Mouse (Mus musculus) midbrain, embryonic 13.5 days (tissue): ENCODE results near the gene Gm5478. TPM values are rescaled to one million over a fixed set of nuclear protein-coding genes. Genes with fewer than 3 reads are reported as not detected.
"Not testable (repeated sequence)": the region's sequence is repeated elsewhere in the genome, so short reads cannot be mapped to it uniquely, and the experiment has no call there.

Source experiments
- ATAC-seq: fragments of 200-750 bp; cut with Nextera tagmentation; 2 replicates; pipeline ENCODE4 v1.8.0; 2017; ENCODE audit warnings: mild to moderate bottlenecking, moderate TSS enrichment, moderate library complexity
- H3K27ac ChIP-seq: fragments of 300-500 bp; sonication (generic); 2 replicates; pipeline ENCODE4 v1.5.1; 2015; ENCODE audit warnings: inconsistent platforms, mild to moderate bottlenecking, moderate library complexity
- H3K27me3 ChIP-seq: fragments of 300-500 bp; sonication (generic); 2 replicates; pipeline ENCODE4 v1.6.1; 2015; ENCODE audit warnings: mild to moderate bottlenecking, inconsistent platforms
- H3K36me3 ChIP-seq: fragments of 300-500 bp; sonication (generic); 2 replicates; pipeline ENCODE4 v1.6.1; 2015; ENCODE audit warnings: mild to moderate bottlenecking, inconsistent platforms
- H3K4me1 ChIP-seq: fragments of 300-500 bp; sonication (generic); replicated peaks from 2 replicates; pipeline ENCODE4 v1.6.1; 2015; ENCODE audit warnings: inconsistent platforms
- H3K4me2 ChIP-seq: fragments of 300-500 bp; sonication (generic); replicated peaks from 2 replicates; pipeline ENCODE4 v1.6.1; 2015; ENCODE audit warnings: moderate library complexity, mild to moderate bottlenecking, inconsistent platforms
- H3K4me3 ChIP-seq: fragments of 300-500 bp; sonication (generic); replicated peaks from 2 replicates; pipeline ENCODE4 v1.5.1; 2015; ENCODE audit warnings: mild to moderate bottlenecking, inconsistent platforms
- H3K9ac ChIP-seq: fragments of 300-500 bp; sonication (generic); replicated peaks from 2 replicates; pipeline ENCODE4 v1.6.1; 2015; ENCODE audit warnings: mild to moderate bottlenecking, inconsistent platforms
- H3K9me3 ChIP-seq: fragments of 300-500 bp; sonication (generic); 2 replicates; pipeline ENCODE4 v1.6.1; 2016; ENCODE audit warnings: mild to moderate bottlenecking, inconsistent platforms
- WGBS: fragments of 180-500 bp; shearing (Covaris S2); methylation state at CpG from one replicate; pipeline ENCODE4 v1.1.7; 2015; 5-methylcytosine and 5-hydroxymethylcytosine counted together
- microRNA-seq: library from miRNA; unstranded; fragments of <30 nt; microRNA quantifications from one replicate; pipeline ENCODE4, GENCODE M21; 2016
- polyA plus RNA-seq: library from polyadenylated mRNA; unstranded; fragments of >200 nt; fragmentation: Nextera tagmentation; extraction: Ambion mirVana; gene quantifications from 2 replicates; pipeline ENCODE4 v1.2.1, GENCODE M21; 2015

The Gm5478 gene
- polyA plus RNA-seq: not detected in 2 replicates

GRCm38 (mm10) chr15:101647280-101647679 lies at the start of gene Gm5478:
Gm5478 (minus strand) TSS chr15:101647380.
- H3K4me3 ChIP-seq: no peak within 1 kb of the TSS

GRCm38 (mm10) chr15:101694207-101694606 lies 47.0 kb upstream of the Gm5478 start, which contains the start of gene Krt6a:
Krt6a (minus strand) TSS chr15:101694307.
- H3K9ac ChIP-seq: no peak within 1 kb of the TSS
- no peaks in the 10 kb centered on the region for H3K36me3 ChIP-seq
- ATAC-seq: no peak
- H3K9me3 ChIP-seq: no peaks in the 10 kb centered on the region
- 82% methylated on average over 5 of the region's 5 CpGs for WGBS
- H3K27ac ChIP-seq: no peak within 1 kb of the TSS
- H3K4me1 ChIP-seq: no peaks in the 10 kb centered on the region
- H3K4me2 ChIP-seq: no peak within 1 kb of the TSS
- no peak within 1 kb of the TSS for H3K4me3 ChIP-seq
- H3K27me3 ChIP-seq: no peaks in the 10 kb centered on the region

More at GRCm38 (mm10) chr15:101647280-101647679, at the start of gene Gm5478:
- ATAC-seq: no peak
- no peaks in the 10 kb centered on the region for H3K36me3 ChIP-seq
- H3K27me3 ChIP-seq: no peaks in the 10 kb centered on the region
- H3K4me1 ChIP-seq: no peaks in the 10 kb centered on the region
- no peak within 1 kb of the TSS for H3K4me2 ChIP-seq
- no peaks in the 10 kb centered on the region for H3K9me3 ChIP-seq
- 79% methylated on average over 3 of the region's 3 CpGs for WGBS
- H3K27ac ChIP-seq: no peak within 1 kb of the TSS
- no peak within 1 kb of the TSS for H3K9ac ChIP-seq

- not testable (repeated sequence) for H3K36me3 ChIP-seq, H3K9me3 ChIP-seq, H3K9ac ChIP-seq, H3K27ac ChIP-seq, H3K4me1 ChIP-seq, H3K4me2 ChIP-seq, H3K4me3 ChIP-seq, H3K27me3 ChIP-seq, ATAC-seq
- WGBS: 86% methylated on average over 5 of the region's 5 CpGs
Observed at GRCm38 (mm10) chr15:101690460-101690859, 43.3 kb upstream of the Gm5478 start.

- Histone ChIP-seq H3K9ac (no peak overlapping the region), H3K27me3 (no peaks in the 10 kb centered on the region), H3K4me3 (no peak overlapping the region), H3K9me3 (no peaks in the 10 kb centered on the region), H3K4me1 (no peaks in the 10 kb centered on the region), H3K36me3 (no peaks in the 10 kb centered on the region), H3K27ac (no peak overlapping the region), H3K4me2 (no peak overlapping the region)
- no peak for ATAC-seq
- WGBS: 71% methylated on average over 2 of the region's 2 CpGs
Observed at GRCm38 (mm10) chr15:101688161-101688560, 41.0 kb upstream of the Gm5478 start.

GRCm38 (mm10) chr15:101680187-101680586 lies 33.0 kb upstream of the Gm5478 start, which contains the start of gene Krt6b:
Krt6b (minus strand) TSS chr15:101680287.
- Histone ChIP-seq H3K36me3 (no peaks in the 10 kb centered on the region), H3K27me3 (no peaks in the 10 kb centered on the region), H3K27ac (no peak within 1 kb of the TSS), H3K4me2 (no peak within 1 kb of the TSS), H3K4me3 (no peak within 1 kb of the TSS), H3K4me1 (no peaks in the 10 kb centered on the region), H3K9ac (no peak within 1 kb of the TSS), H3K9me3 (no peaks in the 10 kb centered on the region)
- WGBS: 85% methylated on average over 2 of the region's 2 CpGs
- no peak for ATAC-seq

GRCm38 (mm10) chr15:101675978-101676377 lies 28.8 kb upstream of the Gm5478 start:
- H3K4me1 ChIP-seq: no peaks in the 10 kb centered on the region
- no peak overlapping the region for H3K4me3 ChIP-seq
- no peaks in the 10 kb centered on the region for H3K36me3 ChIP-seq
- WGBS: 92% methylated on average over 1 of the region's 1 CpGs
- H3K4me2 ChIP-seq: no peak overlapping the region
- no peaks in the 10 kb centered on the region for H3K27me3 ChIP-seq
- no peak overlapping the region for H3K9ac ChIP-seq
- no peaks in the 10 kb centered on the region for H3K9me3 ChIP-seq
- H3K27ac ChIP-seq: no peak overlapping the region
- ATAC-seq: no peak

GRCm38 (mm10) chr15:101652736-101653265 lies 5.6 kb upstream of the Gm5478 start:
- WGBS: 90% methylated on average over 5 of the region's 5 CpGs
- no peak for ATAC-seq

GRCm38 (mm10) chr15:101627884-101628283 lies 19.3 kb downstream of the Gm5478 start, which contains the start of gene Gm5414:
Gm5414 (minus strand) TSS chr15:101628188.
- H3K36me3 ChIP-seq: no peaks in the 10 kb centered on the region
- no peak within 1 kb of the TSS for H3K27ac ChIP-seq
- H3K9me3 ChIP-seq: no peaks in the 10 kb centered on the region
- 79% methylated on average over 2 of the region's 2 CpGs for WGBS
- no peak for ATAC-seq
- no peaks in the 10 kb centered on the region for H3K4me1 ChIP-seq
- no peak within 1 kb of the TSS for H3K9ac ChIP-seq
- no peak within 1 kb of the TSS for H3K4me2 ChIP-seq
- H3K27me3 ChIP-seq: no peaks in the 10 kb centered on the region
- no peak within 1 kb of the TSS for H3K4me3 ChIP-seq

More at GRCm38 (mm10) chr15:101652736-101653265, 5.6 kb upstream of the Gm5478 start:
- no peak overlapping the region for H3K4me3 ChIP-seq
- no peaks in the 10 kb centered on the region for H3K4me1 ChIP-seq
- no peak overlapping the region for H3K4me2 ChIP-seq
- H3K9ac ChIP-seq: no peak overlapping the region
- H3K27me3 ChIP-seq: no peaks in the 10 kb centered on the region
- no peaks in the 10 kb centered on the region for H3K9me3 ChIP-seq
- H3K27ac ChIP-seq: no peak overlapping the region
- H3K36me3 ChIP-seq: no peaks in the 10 kb centered on the region

GRCm38 (mm10) chr15:101599123-101599522 lies 48.1 kb downstream of the Gm5478 start:
- H3K36me3 ChIP-seq: no peaks in the 10 kb centered on the region
- no peaks in the 10 kb centered on the region for H3K4me1 ChIP-seq
- H3K4me3 ChIP-seq: no peak overlapping the region
- ATAC-seq: no peak
- H3K27me3 ChIP-seq: no peaks in the 10 kb centered on the region
- no peak overlapping the region for H3K27ac ChIP-seq
- no peak overlapping the region for H3K9ac ChIP-seq
- WGBS: 66% methylated on average over 6 of the region's 6 CpGs
- H3K4me2 ChIP-seq: no peak overlapping the region
- no peaks in the 10 kb centered on the region for H3K9me3 ChIP-seq

Small RNA genes lying within 50 kb of the gene (microRNA-seq; reads per million reads assigned to microRNA genes)
- not detected for gene Gm44342
- not detected for gene Gm44383
- gene Gm44479: not detected

Other genes with a start within 250 kb of the Gm5478 start
- gene Krt7, start 236.3 kb downstream of the Gm5478 start, polyA plus RNA-seq: 0.05 and 0.32 TPM in 2 replicates
- 0.17 and 0.19 TPM in 2 replicates for gene Krt87, start 208.6 kb downstream of the Gm5478 start, polyA plus RNA-seq
- gene Krt88, start 199.6 kb downstream of the Gm5478 start, polyA plus RNA-seq: not detected in 2 replicates
- not detected in 2 replicates for gene Krt81, start 183.6 kb downstream of the Gm5478 start, polyA plus RNA-seq
- not detected in 2 replicates for gene Krt86, start 173.9 kb downstream of the Gm5478 start, polyA plus RNA-seq
- gene Krt83, start 155.9 kb downstream of the Gm5478 start, polyA plus RNA-seq: not detected in 2 replicates
- gene Gm49425, start 130.1 kb downstream of the Gm5478 start, polyA plus RNA-seq: not detected in 2 replicates
- not detected in 2 replicates for gene Krt84, start 114.6 kb downstream of the Gm5478 start, polyA plus RNA-seq
- not detected in 2 replicates for gene Krt82, start 96.7 kb downstream of the Gm5478 start, polyA plus RNA-seq
- 0.08 TPM in 1 of 2 replicates, not detected in the other for gene Krt90, start 84.4 kb downstream of the Gm5478 start, polyA plus RNA-seq
- 0.11 TPM in 1 of 2 replicates, not detected in the other for gene Krt75, start 73.5 kb downstream of the Gm5478 start, polyA plus RNA-seq
- not detected in 2 replicates for gene Gm5414, start 19.2 kb downstream of the Gm5478 start, polyA plus RNA-seq
- not detected in 2 replicates for gene Krt6b, start 32.9 kb upstream of the Gm5478 start, polyA plus RNA-seq
- not detected in 2 replicates for gene Krt6a, start 46.9 kb upstream of the Gm5478 start, polyA plus RNA-seq
- gene Krt5, start 65.5 kb upstream of the Gm5478 start, polyA plus RNA-seq: 0.19 and 0.26 TPM in 2 replicates
- gene Krt71, start 95.7 kb upstream of the Gm5478 start, polyA plus RNA-seq: not detected in 2 replicates
- gene Krt72, start 139.1 kb upstream of the Gm5478 start, polyA plus RNA-seq: not detected in 2 replicates
- 0.50 and 1.0 TPM in 2 replicates for gene Krt73, start 155.0 kb upstream of the Gm5478 start, polyA plus RNA-seq
- gene Krt2, start 170.8 kb upstream of the Gm5478 start, polyA plus RNA-seq: not detected in 2 replicates
- 4.2 and 4.7 TPM in 2 replicates for gene Krt1, start 203.4 kb upstream of the Gm5478 start, polyA plus RNA-seq
- gene Krt77, start 222.3 kb upstream of the Gm5478 start, polyA plus RNA-seq: 0.15 TPM in 1 of 2 replicates, not detected in the other
- gene Krt76, start 245.5 kb upstream of the Gm5478 start, polyA plus RNA-seq: not detected in 2 replicates